Mouse (Mus musculus) neural tube, embryonic 15.5 days (tissue): Measurements from ENCODE around the gene Wnt5b. TPM values are rescaled to one million over a fixed set of nuclear protein-coding genes. Genes with fewer than 3 reads are reported as not detected.

Experiments used
- ATAC-seq: fragments of 200-750 bp; cut with Nextera tagmentation; 2 replicates; pipeline ENCODE4 v1.8.0; 2017; ENCODE audit warnings: mild to moderate bottlenecking, moderate TSS enrichment, moderate library complexity; ENCODE audit not compliant: low FRiP score
- H3K27ac ChIP-seq: fragments of 300-500 bp; sonication (generic); replicated peaks from 2 replicates; pipeline ENCODE4 v1.5.1; 2015; ENCODE audit warnings: mild to moderate bottlenecking, inconsistent platforms
- H3K27me3 ChIP-seq: fragments of 300-500 bp; sonication (generic); replicated peaks from 2 replicates; pipeline ENCODE4 v1.6.1; 2015; ENCODE audit warnings: inconsistent platforms
- H3K36me3 ChIP-seq: fragments of 300-500 bp; sonication (generic); 2 replicates; pipeline ENCODE4 v1.6.1; 2015; ENCODE audit warnings: inconsistent platforms
- H3K4me1 ChIP-seq: fragments of 300-500 bp; sonication (generic); 2 replicates; pipeline ENCODE4 v1.6.1; 2015; ENCODE audit warnings: inconsistent platforms
- H3K4me2 ChIP-seq: fragments of 300-500 bp; sonication (generic); 2 replicates; pipeline ENCODE4 v1.6.1; 2015; ENCODE audit warnings: inconsistent platforms, mild to moderate bottlenecking, moderate library complexity
- H3K4me3 ChIP-seq: fragments of 300-500 bp; sonication (generic); replicated peaks from 2 replicates; pipeline ENCODE4 v1.5.1; 2015; ENCODE audit warnings: mild to moderate bottlenecking, inconsistent platforms
- H3K9ac ChIP-seq: fragments of 300-500 bp; sonication (generic); replicated peaks from 2 replicates; pipeline ENCODE4 v1.6.1; 2015; ENCODE audit warnings: mild to moderate bottlenecking, inconsistent platforms
- H3K9me3 ChIP-seq: fragments of 300-500 bp; sonication (generic); replicated peaks from 2 replicates; pipeline ENCODE4 v1.6.1; 2016; ENCODE audit warnings: inconsistent platforms
- WGBS: fragments of 180-500 bp; shearing (Covaris S2); methylation state at CpG from one replicate; pipeline ENCODE4 v1.1.7; 2015; ENCODE audit warnings: mixed read lengths; 5-methylcytosine and 5-hydroxymethylcytosine counted together
- polyA plus RNA-seq: library from polyadenylated mRNA; unstranded; fragments of >200 nt; fragmentation: Nextera tagmentation; extraction: Ambion mirVana; gene quantifications from 2 replicates; pipeline ENCODE4 v1.2.1, GENCODE M21; 2015

Wnt5b gene
- polyA plus RNA-seq, 1 experiment from 2014 or later = 3.6 TPM

GRCm38 (mm10) chr6:119520731-119521130, 23.4 kb downstream of the Wnt5b start:
- 38% methylated on average over 9 of the region's 9 CpGs for WGBS
- H3K9ac ChIP-seq = no peak overlapping the region
- H3K4me3 ChIP-seq = no peak overlapping the region
- H3K4me1 ChIP-seq = peaks cover 5% of the 10 kb centered on the region
- ATAC-seq = no peak
- no peak overlapping the region for H3K4me2 ChIP-seq
- H3K9me3 ChIP-seq = no peaks in the 10 kb centered on the region
- H3K36me3 ChIP-seq = no peaks in the 10 kb centered on the region
- no peak overlapping the region for H3K27ac ChIP-seq
- no peaks in the 10 kb centered on the region for H3K27me3 ChIP-seq

GRCm38 (mm10) chr6:119514085-119514484, 30.1 kb downstream of the Wnt5b start:
- no peaks in the 10 kb centered on the region for H3K27me3 ChIP-seq
- H3K9ac ChIP-seq = no peak overlapping the region
- H3K9me3 ChIP-seq = no peaks in the 10 kb centered on the region
- H3K4me1 ChIP-seq = peaks cover 14% of the 10 kb centered on the region; the same call in 1 of the 2 replicates
- no peak overlapping the region for H3K4me2 ChIP-seq
- ATAC-seq = no peak
- H3K36me3 ChIP-seq = no peaks in the 10 kb centered on the region
- H3K4me3 ChIP-seq = no peak overlapping the region
- H3K27ac ChIP-seq = no peak overlapping the region
- WGBS = 55% methylated on average over 7 of the region's 7 CpGs

- Histone ChIP-seq H3K36me3 (no peaks in the 10 kb centered on the region), H3K9me3 (no peaks in the 10 kb centered on the region), H3K27ac (no peak overlapping the region), H3K4me3 (no peak overlapping the region), H3K4me2 (no peak overlapping the region), H3K4me1 (peaks cover 14% of the 10 kb centered on the region; the same call in 1 of the 2 replicates), H3K9ac (no peak overlapping the region), H3K27me3 (no peaks in the 10 kb centered on the region)
- no peak for ATAC-seq
- WGBS = 79% methylated on average over 5 of the region's 5 CpGs
Observed at GRCm38 (mm10) chr6:119513452-119513851, 30.7 kb downstream of the Wnt5b start.

GRCm38 (mm10) chr6:119512701-119513100, 31.4 kb downstream of the Wnt5b start:
- H3K27ac ChIP-seq = no peak overlapping the region
- ATAC-seq = no peak
- H3K9ac ChIP-seq = no peak overlapping the region
- no peak overlapping the region for H3K4me2 ChIP-seq
- WGBS = 82% methylated on average over 11 of the region's 11 CpGs
- H3K27me3 ChIP-seq = no peaks in the 10 kb centered on the region
- H3K36me3 ChIP-seq = no peaks in the 10 kb centered on the region
- peaks cover 14% of the 10 kb centered on the region; the same call in 1 of the 2 replicates for H3K4me1 ChIP-seq
- no peak overlapping the region for H3K4me3 ChIP-seq
- H3K9me3 ChIP-seq = no peaks in the 10 kb centered on the region

- no peak for ATAC-seq
- Histone ChIP-seq H3K9me3 (no peaks in the 10 kb centered on the region), H3K4me3 (no peak overlapping the region), H3K4me1 (peaks cover 11% of the 10 kb centered on the region; the same call in 1 of the 2 replicates), H3K9ac (no peak overlapping the region), H3K4me2 (no peak overlapping the region), H3K36me3 (no peaks in the 10 kb centered on the region), H3K27me3 (no peaks in the 10 kb centered on the region), H3K27ac (no peak overlapping the region)
- WGBS = 93% methylated on average over 13 of the region's 13 CpGs
Observed at GRCm38 (mm10) chr6:119509437-119510037, 34.6 kb downstream of the Wnt5b start.

- H3K27ac ChIP-seq = no peak overlapping the region
- no peaks in the 10 kb centered on the region for H3K9me3 ChIP-seq
- H3K36me3 ChIP-seq = no peaks in the 10 kb centered on the region
- no peak overlapping the region for H3K4me2 ChIP-seq
- WGBS = 82% methylated on average over 10 of the region's 10 CpGs
- H3K9ac ChIP-seq = no peak overlapping the region
- no peak for ATAC-seq
- peaks cover 5% of the 10 kb centered on the region; the same call in 1 of the 2 replicates for H3K4me1 ChIP-seq
- H3K27me3 ChIP-seq = no peaks in the 10 kb centered on the region
- H3K4me3 ChIP-seq = no peak overlapping the region
Observed at GRCm38 (mm10) chr6:119508634-119509375, 35.3 kb downstream of the Wnt5b start.

GRCm38 (mm10) chr6:119508221-119508620, 35.9 kb downstream of the Wnt5b start:
- WGBS = 96% methylated on average over 6 of the region's 6 CpGs
- no peak for ATAC-seq
- H3K9ac ChIP-seq = no peak overlapping the region

GRCm38 (mm10) chr6:119505525-119506225, 38.5 kb downstream of the Wnt5b start:
- WGBS = 59% methylated on average over 9 of the region's 9 CpGs
- Histone ChIP-seq H3K27ac (no peak overlapping the region), H3K9me3 (no peaks in the 10 kb centered on the region), H3K4me2 (no peak overlapping the region), H3K9ac (no peak overlapping the region), H3K36me3 (no peaks in the 10 kb centered on the region), H3K4me3 (no peak overlapping the region), H3K4me1 (no peaks in the 10 kb centered on the region), H3K27me3 (no peaks in the 10 kb centered on the region)
- no peak for ATAC-seq

More at GRCm38 (mm10) chr6:119508221-119508620, 35.9 kb downstream of the Wnt5b start:
- no peaks in the 10 kb centered on the region for H3K9me3 ChIP-seq
- no peaks in the 10 kb centered on the region for H3K4me1 ChIP-seq
- H3K4me2 ChIP-seq = no peak overlapping the region
- H3K36me3 ChIP-seq = no peaks in the 10 kb centered on the region
- H3K27me3 ChIP-seq = no peaks in the 10 kb centered on the region
- no peak overlapping the region for H3K27ac ChIP-seq
- no peak overlapping the region for H3K4me3 ChIP-seq

- no peak overlapping the region for H3K9ac ChIP-seq
- H3K27me3 ChIP-seq = no peaks in the 10 kb centered on the region
- no peak for ATAC-seq
- no peaks in the 10 kb centered on the region for H3K36me3 ChIP-seq
- no peak overlapping the region for H3K4me3 ChIP-seq
- whole genome bisulfite sequencing = 90% methylated on average over 8 of the region's 8 CpGs
- no peak overlapping the region for H3K27ac ChIP-seq
- H3K9me3 ChIP-seq = no peaks in the 10 kb centered on the region
- no peaks in the 10 kb centered on the region for H3K4me1 ChIP-seq
- H3K4me2 ChIP-seq = no peak overlapping the region
Observed at GRCm38 (mm10) chr6:119504756-119505155, 39.4 kb downstream of the Wnt5b start.

- Histone ChIP-seq H3K9me3 (no peaks in the 10 kb centered on the region), H3K27me3 (no peaks in the 10 kb centered on the region), H3K4me2 (no peak overlapping the region), H3K9ac (no peak overlapping the region), H3K27ac (no peak overlapping the region), H3K4me3 (no peak overlapping the region), H3K36me3 (no peaks in the 10 kb centered on the region), H3K4me1 (peaks cover 4% of the 10 kb centered on the region; the same call in 1 of the 2 replicates)
- ATAC-seq = no peak
- 61% methylated on average over 9 of the region's 9 CpGs for WGBS
Observed at GRCm38 (mm10) chr6:119502031-119502430, 42.1 kb downstream of the Wnt5b start.

GRCm38 (mm10) chr6:119500086-119500485, 44.1 kb downstream of the Wnt5b start:
- Histone ChIP-seq H3K36me3 (no peaks in the 10 kb centered on the region), H3K27me3 (no peaks in the 10 kb centered on the region), H3K4me2 (no peak overlapping the region), H3K4me3 (no peak overlapping the region), H3K9ac (no peak overlapping the region), H3K27ac (no peak overlapping the region), H3K4me1 (peaks cover 4% of the 10 kb centered on the region; the same call in 1 of the 2 replicates), H3K9me3 (no peaks in the 10 kb centered on the region)
- 58% methylated on average over 5 of the region's 5 CpGs for WGBS
- no peak for ATAC-seq
